Mouse (Mus musculus): ENCODE data around the gene Abat. TPM values are rescaled to one million over a fixed set of nuclear protein-coding genes. Genes with fewer than 3 reads are reported as not detected.

The Abat gene
- polyA plus RNA-seq, 1 experiment from 2014 or later = 84.9 TPM

- no peak overlapping the region for H3K4me2 ChIP-seq (ENCODE audit: low read depth, low read length)
- H3K27me3 ChIP-seq (ENCODE audit: control insufficient read depth, insufficient read depth, low read length) = no peaks in the 10 kb centered on the region
- H3K4me3 ChIP-seq (ENCODE audit: low read depth, low read length) = no peak overlapping the region
- H3K4me1 ChIP-seq (ENCODE audit: control insufficient read depth, insufficient read depth, low read length) = peaks cover 46% of the 10 kb centered on the region
- no peak overlapping the region for H3K27ac ChIP-seq (ENCODE audit: low read depth, low read length)
- 82% methylated on average over 5 of the region's 5 CpGs for WGBS
- peaks cover 13% of the 10 kb centered on the region; the same call in 1 of the 2 replicates for H3K36me3 ChIP-seq (ENCODE audit: control insufficient read depth, insufficient read depth, low read length)
- H3K9ac ChIP-seq (replicated peaks; ENCODE audit: low read depth, low read length) = no peak overlapping the region
- no peak for ATAC-seq (ENCODE audit: low read depth)
- H3K9me3 ChIP-seq (ENCODE audit: control insufficient read depth, low read length) = no peaks in the 10 kb centered on the region
Observed at GRCm38 (mm10) chr16:8665367-8665766, 152.1 kb downstream of the Abat start.

- Histone ChIP-seq H3K4me2 (ENCODE audit: low read depth, low read length) (no peak overlapping the region), H3K4me1 (ENCODE audit: control insufficient read depth, insufficient read depth, low read length) (peaks cover 52% of the 10 kb centered on the region), H3K27me3 (ENCODE audit: control insufficient read depth, insufficient read depth, low read length) (no peaks in the 10 kb centered on the region), H3K9ac (replicated peaks; ENCODE audit: low read depth, low read length) (no peak overlapping the region), H3K27ac (ENCODE audit: low read depth, low read length) (no peak overlapping the region), H3K9me3 (ENCODE audit: control insufficient read depth, low read length) (no peaks in the 10 kb centered on the region), H3K36me3 (ENCODE audit: control insufficient read depth, insufficient read depth, low read length) (peaks cover 5% of the 10 kb centered on the region; the same call in 1 of the 2 replicates), H3K4me3 (ENCODE audit: low read depth, low read length) (no peak overlapping the region)
- 63% methylated on average over 2 of the region's 2 CpGs for WGBS
- no peak for ATAC-seq (ENCODE audit: low read depth)
Observed at GRCm38 (mm10) chr16:8666452-8666851, 153.2 kb downstream of the Abat start.

- no peak overlapping the region for H3K9ac ChIP-seq (replicated peaks; ENCODE audit: low read depth, low read length)
- 0 out of 2 replicates have a peak, but pooled peaks cover 5% of the 10 kb centered on the region for H3K36me3 ChIP-seq (ENCODE audit: control insufficient read depth, insufficient read depth, low read length)
- H3K4me2 ChIP-seq (ENCODE audit: low read depth, low read length) = no peak overlapping the region; the same call in 1 of the 2 replicates
- no peak for ATAC-seq (ENCODE audit: low read depth)
- H3K27me3 ChIP-seq (ENCODE audit: control insufficient read depth, insufficient read depth, low read length) = no peaks in the 10 kb centered on the region
- H3K4me3 ChIP-seq (ENCODE audit: low read depth, low read length) = no peak overlapping the region
- H3K9me3 ChIP-seq (ENCODE audit: control insufficient read depth, low read length) = no peaks in the 10 kb centered on the region
- 88% methylated on average over 7 of the region's 7 CpGs for WGBS
- H3K27ac ChIP-seq (ENCODE audit: low read depth, low read length) = no peak overlapping the region
- peaks cover 52% of the 10 kb centered on the region for H3K4me1 ChIP-seq (ENCODE audit: control insufficient read depth, insufficient read depth, low read length)
Observed at GRCm38 (mm10) chr16:8667261-8667660, 154.0 kb downstream of the Abat start.

GRCm38 (mm10) chr16:8667814-8668213, 154.6 kb downstream of the Abat start:
- H3K4me3 ChIP-seq (ENCODE audit: low read depth, low read length) = no peak overlapping the region
- 0 out of 2 replicates have a peak, but pooled peaks cover 5% of the 10 kb centered on the region for H3K36me3 ChIP-seq (ENCODE audit: control insufficient read depth, insufficient read depth, low read length)
- ATAC-seq (ENCODE audit: low read depth) = no peak
- H3K9me3 ChIP-seq (ENCODE audit: control insufficient read depth, low read length) = no peaks in the 10 kb centered on the region
- H3K27me3 ChIP-seq (ENCODE audit: control insufficient read depth, insufficient read depth, low read length) = no peaks in the 10 kb centered on the region
- no peak overlapping the region for H3K27ac ChIP-seq (ENCODE audit: low read depth, low read length)
- peaks cover 52% of the 10 kb centered on the region for H3K4me1 ChIP-seq (ENCODE audit: control insufficient read depth, insufficient read depth, low read length)
- WGBS = 74% methylated on average over 4 of the region's 4 CpGs
- no peak overlapping the region; the same call in 1 of the 2 replicates for H3K4me2 ChIP-seq (ENCODE audit: low read depth, low read length)
- 0 out of 2 replicates have a peak overlapping the region, but pooled peaks have one; percentile 11 for H3K9ac ChIP-seq (replicated peaks; ENCODE audit: low read depth, low read length)

GRCm38 (mm10) chr16:8668386-8668785, 155.2 kb downstream of the Abat start:
- Histone ChIP-seq H3K36me3 (ENCODE audit: control insufficient read depth, insufficient read depth, low read length) (0 out of 2 replicates have a peak, but pooled peaks cover 5% of the 10 kb centered on the region), H3K4me3 (ENCODE audit: low read depth, low read length) (no peak overlapping the region), H3K4me1 (ENCODE audit: control insufficient read depth, insufficient read depth, low read length) (peaks cover 52% of the 10 kb centered on the region), H3K4me2 (ENCODE audit: low read depth, low read length) (peak overlapping the region; percentile 16; the same call in 1 of the 2 replicates), H3K27me3 (ENCODE audit: control insufficient read depth, insufficient read depth, low read length) (no peaks in the 10 kb centered on the region), H3K9me3 (ENCODE audit: control insufficient read depth, low read length) (no peaks in the 10 kb centered on the region), H3K9ac (replicated peaks; ENCODE audit: low read depth, low read length) (no peak overlapping the region), H3K27ac (ENCODE audit: low read depth, low read length) (no peak overlapping the region)
- no peak for ATAC-seq (ENCODE audit: low read depth)
- WGBS = 51% methylated on average over 2 of the region's 2 CpGs

GRCm38 (mm10) chr16:8669432-8669831, 156.2 kb downstream of the Abat start:
- Histone ChIP-seq H3K4me1 (ENCODE audit: control insufficient read depth, insufficient read depth, low read length) (peaks cover 46% of the 10 kb centered on the region), H3K9me3 (ENCODE audit: control insufficient read depth, low read length) (no peaks in the 10 kb centered on the region), H3K4me2 (ENCODE audit: low read depth, low read length) (peak overlapping the region; percentile 89), H3K36me3 (ENCODE audit: control insufficient read depth, insufficient read depth, low read length) (no peaks in the 10 kb centered on the region), H3K4me3 (ENCODE audit: low read depth, low read length) (peak overlapping the region; percentile 89), H3K27ac (ENCODE audit: low read depth, low read length) (peak overlapping the region; percentile 79), H3K27me3 (ENCODE audit: control insufficient read depth, insufficient read depth, low read length) (no peaks in the 10 kb centered on the region), H3K9ac (replicated peaks; ENCODE audit: low read depth, low read length) (peak overlapping the region; percentile 80)
- ATAC-seq (ENCODE audit: low read depth) = no peak
- WGBS = 50% methylated on average over 5 of the region's 5 CpGs

- peak overlapping the region; percentile 80 for H3K9ac ChIP-seq (replicated peaks; ENCODE audit: low read depth, low read length)
- peak overlapping the region; percentile 89 for H3K4me3 ChIP-seq (ENCODE audit: low read depth, low read length)
- H3K4me2 ChIP-seq (ENCODE audit: low read depth, low read length) = peak overlapping the region; percentile 89
- peak; percentile 39 for ATAC-seq (ENCODE audit: low read depth)
- 6% methylated on average over 14 of the region's 15 CpGs for WGBS
- peak overlapping the region; percentile 79 for H3K27ac ChIP-seq (ENCODE audit: low read depth, low read length)
- H3K9me3 ChIP-seq (ENCODE audit: control insufficient read depth, low read length) = no peaks in the 10 kb centered on the region
- peaks cover 44% of the 10 kb centered on the region for H3K4me1 ChIP-seq (ENCODE audit: control insufficient read depth, insufficient read depth, low read length)
- H3K27me3 ChIP-seq (ENCODE audit: control insufficient read depth, insufficient read depth, low read length) = no peaks in the 10 kb centered on the region
- no peaks in the 10 kb centered on the region for H3K36me3 ChIP-seq (ENCODE audit: control insufficient read depth, insufficient read depth, low read length)
Observed at GRCm38 (mm10) chr16:8670041-8671035, 157.1 kb downstream of the Abat start.
